Mouse (Mus musculus) G1E (cell line): ENCODE results near the gene Dync1i1. TPM values are rescaled to one million over a fixed set of nuclear protein-coding genes. Genes with fewer than 3 reads are reported as not detected.

ENCODE experiments used
- ATAC-seq: 2 replicates; pipeline ENCODE4 v1.8.0; 2016; ENCODE audit warnings: mild to moderate bottlenecking; ENCODE audit not compliant: insufficient number of reproducible peaks, poor library complexity, low FRiP score, severe bottlenecking; ENCODE audit errors: extremely low read depth
- DNase-seq: peaks from one replicate; pipeline ENCODE4 v3.0.0; 2012; ENCODE audit warnings: low spot score
- H3K27me3 ChIP-seq: 2 replicates; pipeline ENCODE4 v1.6.1; 2012; ENCODE audit warnings: mild to moderate bottlenecking, low read length, inconsistent platforms; ENCODE audit not compliant: insufficient read depth
- H3K36me3 ChIP-seq: replicated peaks from 2 replicates; pipeline ENCODE3; 2012; ENCODE audit warnings: mild to moderate bottlenecking, inconsistent platforms
- H3K4me1 ChIP-seq: 2 replicates; pipeline ENCODE4 v1.6.1; 2012; ENCODE audit warnings: low read depth, low read length, inconsistent platforms, mixed read lengths; ENCODE audit not compliant: insufficient read depth
- H3K4me3 ChIP-seq: 2 replicates; pipeline ENCODE4 v1.5.1; 2012; ENCODE audit warnings: low read depth, mild to moderate bottlenecking, inconsistent platforms, low read length, moderate library complexity, mixed read lengths
- H3K9me3 ChIP-seq: replicated peaks from 2 replicates; pipeline ENCODE4 v1.6.1; 2012; ENCODE audit warnings: inconsistent platforms
- CTCF ChIP-seq: IDR thresholded peaks from 2 replicates; pipeline ENCODE4 v1.5.1; 2012; ENCODE audit warnings: low read depth, low read length, inconsistent platforms, mixed read lengths
- GATA1 ChIP-seq: IDR thresholded peaks from 2 replicates; pipeline ENCODE4 v1.6.1; 2012; ENCODE audit warnings: borderline replicate concordance, low read length, inconsistent platforms, mixed read lengths
- GATA2 ChIP-seq: IDR thresholded peaks from 2 replicates; pipeline ENCODE4 v1.6.1; 2012; ENCODE audit warnings: low read depth, low read length, inconsistent platforms, borderline replicate concordance
- POLR2AphosphoS5 ChIP-seq: IDR thresholded peaks from 2 replicates; pipeline ENCODE4 v1.6.1; 2012; ENCODE audit warnings: low read depth, low read length, inconsistent platforms; ENCODE audit not compliant: insufficient replicate concordance
- TAL1 ChIP-seq: conservative IDR thresholded peaks from 2 replicates; pipeline ENCODE4 v1.6.1; 2012; ENCODE audit warnings: low read depth, low read length, inconsistent platforms, mixed read lengths
- polyA plus RNA-seq: library from polyadenylated mRNA; stranded (reverse); fragments of >175 nt; gene quantifications from 2 replicates; pipeline ENCODE4 v1.2.3, GENCODE M21; 2012
- total RNA-seq, 2 experiments: library from RNA; stranded (forward) in 1 of 2; stranded (reverse) in 1 of 2; fragments of 200-1000 nt in 1 of 2; fragments of >200 nt in 1 of 2; fragmentation: Nextera tagmentation in 1 of 2; gene quantifications; 2 replicates each; pipeline ENCODE4 v1.2.3; 2014 to 2017

Gene Dync1i1
- total and polyA plus RNA-seq, 3 experiments = 0.33 TPM; not detected in 2

GRCm38 (mm10) chr6:5966806-5967445 lies 241.5 kb downstream of the Dync1i1 start:
- no peak for DNase-seq
- H3K9me3 ChIP-seq = no peaks in the 10 kb centered on the region
- H3K4me3 ChIP-seq = no peak overlapping the region
- ATAC-seq = no peak
- H3K4me1 ChIP-seq = no peaks in the 10 kb centered on the region
- peaks cover 2% of the 10 kb centered on the region; the same call in 1 of the 2 replicates for H3K27me3 ChIP-seq
- H3K36me3 ChIP-seq = no peaks in the 10 kb centered on the region
- TF ChIP-seq CTCF (no peak), TAL1 (no peak), GATA1 (no peak), GATA2 (no peak), POLR2AphosphoS5 (no peak)

GRCm38 (mm10) chr6:5967545-5967944 lies 242.1 kb downstream of the Dync1i1 start:
- Histone ChIP-seq H3K36me3 (no peaks in the 10 kb centered on the region), H3K4me3 (no peak overlapping the region), H3K9me3 (no peaks in the 10 kb centered on the region), H3K27me3 (no peaks in the 10 kb centered on the region), H3K4me1 (no peaks in the 10 kb centered on the region)
- TF ChIP-seq CTCF (no peak), GATA2 (no peak), GATA1 (no peak), POLR2AphosphoS5 (no peak), TAL1 (no peak)
- ATAC-seq (no peak), DNase-seq (no peak)

DNA sequence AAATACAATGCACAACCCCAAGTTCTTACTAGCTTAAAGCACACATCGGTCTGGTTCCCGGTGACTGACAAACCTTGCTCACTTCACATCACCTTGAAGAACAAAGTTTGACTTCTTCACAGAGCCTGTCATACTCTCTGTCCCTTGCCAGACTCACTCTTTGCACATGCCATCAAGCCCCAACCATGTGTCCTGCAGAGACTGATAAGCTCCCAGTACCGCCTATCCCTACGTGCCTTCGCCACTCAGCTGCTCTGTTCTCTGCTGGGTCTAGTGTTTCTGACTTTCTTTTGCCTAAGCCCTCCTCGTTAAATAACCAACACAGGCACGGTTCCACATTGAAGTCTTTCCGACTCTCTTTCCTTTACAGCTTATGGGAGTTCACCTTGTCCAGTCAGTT lies 244.2 kb downstream of the Dync1i1 start:
- TF ChIP-seq GATA1 (no peak), POLR2AphosphoS5 (no peak), TAL1 (no peak), GATA2 (no peak), CTCF (no peak)
- no peaks in the 10 kb centered on the region for H3K9me3 ChIP-seq
- DNase-seq (no peak), ATAC-seq (no peak)
- H3K4me3 ChIP-seq = no peak overlapping the region
- H3K4me1 ChIP-seq = no peaks in the 10 kb centered on the region
- H3K36me3 ChIP-seq = no peaks in the 10 kb centered on the region
- no peaks in the 10 kb centered on the region for H3K27me3 ChIP-seq

- Histone ChIP-seq H3K4me3 (no peak overlapping the region), H3K9me3 (no peaks in the 10 kb centered on the region), H3K4me1 (no peaks in the 10 kb centered on the region), H3K36me3 (no peaks in the 10 kb centered on the region), H3K27me3 (0 out of 2 replicates have a peak, but pooled peaks cover 2% of the 10 kb centered on the region)
- no peak for TF ChIP-seq POLR2AphosphoS5
- no peak for TF ChIP-seq TAL1
- TF ChIP-seq GATA1 = no peak
- TF ChIP-seq CTCF = no peak
- TF ChIP-seq GATA2 = no peak
- ATAC-seq = no peak
- DNase-seq = no peak
Measured at GRCm38 (mm10) chr6:5976241-5976640, 250.8 kb downstream of the Dync1i1 start.

DNA sequence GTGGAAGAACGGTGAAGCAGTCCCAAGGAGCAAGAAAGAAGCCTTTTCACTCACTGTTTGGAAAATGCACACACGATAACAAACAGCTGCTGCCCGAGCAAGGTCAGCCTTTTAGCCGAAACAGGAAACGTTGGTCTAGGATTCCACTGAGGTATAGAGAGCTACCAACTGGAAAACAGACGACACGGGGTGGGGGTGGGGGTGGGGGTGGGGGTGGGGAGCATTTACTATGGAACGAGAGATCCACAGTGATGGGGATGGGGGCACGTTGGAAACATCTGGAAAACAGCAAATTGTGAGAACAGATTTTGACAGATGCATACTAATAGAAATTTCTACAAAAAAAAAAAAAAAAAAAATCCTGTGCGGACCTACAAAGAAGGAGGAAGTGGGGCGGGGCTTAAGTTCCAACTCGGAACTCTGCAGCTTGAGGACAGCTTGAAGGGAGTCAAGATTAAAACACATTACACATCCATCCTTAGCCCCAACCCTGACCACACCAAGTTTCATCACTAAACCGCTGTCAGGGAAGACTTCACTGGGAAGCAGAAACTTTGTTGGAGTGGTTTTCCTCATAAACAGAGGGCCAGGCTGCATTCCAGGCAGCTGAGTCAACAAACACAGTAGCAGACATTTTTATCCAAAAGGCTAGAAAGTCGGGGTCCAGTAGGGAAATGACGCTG lies 251.9 kb downstream of the Dync1i1 start:
- ATAC-seq (no peak), DNase-seq (no peak)
- no peaks in the 10 kb centered on the region for H3K4me1 ChIP-seq
- H3K27me3 ChIP-seq = 0 out of 2 replicates have a peak, but pooled peaks cover 2% of the 10 kb centered on the region
- H3K4me3 ChIP-seq = no peak overlapping the region
- H3K9me3 ChIP-seq = no peaks in the 10 kb centered on the region
- no peak for TF ChIP-seq CTCF
- no peak for TF ChIP-seq TAL1
- TF ChIP-seq GATA2 = no peak
- no peak for TF ChIP-seq POLR2AphosphoS5
- TF ChIP-seq GATA1 = no peak
- H3K36me3 ChIP-seq = no peaks in the 10 kb centered on the region

- no peaks in the 10 kb centered on the region for H3K9me3 ChIP-seq
- no peak overlapping the region for H3K4me3 ChIP-seq
- ATAC-seq (no peak), DNase-seq (no peak)
- TF ChIP-seq GATA1 = no peak
- H3K27me3 ChIP-seq = peaks cover 10% of the 10 kb centered on the region
- no peaks in the 10 kb centered on the region for H3K4me1 ChIP-seq
- H3K36me3 ChIP-seq = no peaks in the 10 kb centered on the region
Measured at GRCm38 (mm10) chr6:5991243-5991642, 265.8 kb downstream of the Dync1i1 start.
